Mouse (Mus musculus) hindbrain, embryonic 11.5 days (tissue): ENCODE data around the gene Fgfr2. TPM values are rescaled to one million over a fixed set of nuclear protein-coding genes. Genes with fewer than 3 reads are reported as not detected.

Source experiments
- ATAC-seq: fragments of 200-750 bp; cut with Nextera tagmentation; 2 replicates; pipeline ENCODE4 v1.8.0; 2017; ENCODE audit warnings: mild to moderate bottlenecking, moderate TSS enrichment, moderate library complexity; ENCODE audit not compliant: low FRiP score
- DNase-seq: peaks from one replicate; pipeline ENCODE4 v3.0.0-alpha.2; 2015; ENCODE audit warnings: low spot score
- H3K27ac ChIP-seq: fragments of 300-500 bp; sonication (generic); 2 replicates; pipeline ENCODE4 v1.5.1; 2014; ENCODE audit warnings: mild to moderate bottlenecking, low read depth, low read length
- H3K27me3 ChIP-seq: fragments of 300-500 bp; sonication (generic); 2 replicates; pipeline ENCODE4 v1.6.1; 2014; ENCODE audit warnings: mild to moderate bottlenecking, low read length, moderate library complexity, mixed read lengths; ENCODE audit not compliant: control insufficient read depth, insufficient read depth
- H3K36me3 ChIP-seq: fragments of 300-500 bp; sonication (generic); 2 replicates; pipeline ENCODE4 v1.6.1; 2014; ENCODE audit warnings: mild to moderate bottlenecking, low read length, moderate library complexity, mixed read lengths; ENCODE audit not compliant: control insufficient read depth, insufficient read depth
- H3K4me1 ChIP-seq: fragments of 300-500 bp; sonication (generic); replicated peaks from 2 replicates; pipeline ENCODE4 v1.6.1; 2014; ENCODE audit warnings: low read length, mixed read lengths; ENCODE audit not compliant: control insufficient read depth, insufficient read depth
- H3K4me2 ChIP-seq: fragments of 300-500 bp; sonication (generic); replicated peaks from 2 replicates; pipeline ENCODE4 v1.6.1; 2014; ENCODE audit warnings: mild to moderate bottlenecking, low read depth, low read length
- H3K4me3 ChIP-seq: fragments of 300-500 bp; sonication (generic); 2 replicates; pipeline ENCODE4 v1.5.1; 2014; ENCODE audit warnings: low read depth, low read length
- H3K9ac ChIP-seq: fragments of 300-500 bp; sonication (generic); 2 replicates; pipeline ENCODE4 v1.6.1; 2014; ENCODE audit warnings: low read depth, low read length
- H3K9me3 ChIP-seq: fragments of 300-500 bp; sonication (generic); 2 replicates; pipeline ENCODE4 v1.6.1; 2016; ENCODE audit warnings: low read length; ENCODE audit not compliant: control insufficient read depth
- WGBS: fragments of 180-500 bp; shearing (Covaris S2); extraction: QIAGEN DNeasy Blood & Tissue Kit; methylation state at CpG from one replicate; pipeline ENCODE4 v1.1.7; 2014; 5-methylcytosine and 5-hydroxymethylcytosine counted together
- polyA plus RNA-seq: library from polyadenylated mRNA; unstranded; fragments of >200 nt; fragmentation: Nextera tagmentation; extraction: Ambion mirVana; gene quantifications from 2 replicates; pipeline ENCODE4 v1.2.1, GENCODE M21; 2014

The Fgfr2 gene
- polyA plus RNA-seq, 1 experiment from 2014 or later = 71.3 TPM

DNA sequence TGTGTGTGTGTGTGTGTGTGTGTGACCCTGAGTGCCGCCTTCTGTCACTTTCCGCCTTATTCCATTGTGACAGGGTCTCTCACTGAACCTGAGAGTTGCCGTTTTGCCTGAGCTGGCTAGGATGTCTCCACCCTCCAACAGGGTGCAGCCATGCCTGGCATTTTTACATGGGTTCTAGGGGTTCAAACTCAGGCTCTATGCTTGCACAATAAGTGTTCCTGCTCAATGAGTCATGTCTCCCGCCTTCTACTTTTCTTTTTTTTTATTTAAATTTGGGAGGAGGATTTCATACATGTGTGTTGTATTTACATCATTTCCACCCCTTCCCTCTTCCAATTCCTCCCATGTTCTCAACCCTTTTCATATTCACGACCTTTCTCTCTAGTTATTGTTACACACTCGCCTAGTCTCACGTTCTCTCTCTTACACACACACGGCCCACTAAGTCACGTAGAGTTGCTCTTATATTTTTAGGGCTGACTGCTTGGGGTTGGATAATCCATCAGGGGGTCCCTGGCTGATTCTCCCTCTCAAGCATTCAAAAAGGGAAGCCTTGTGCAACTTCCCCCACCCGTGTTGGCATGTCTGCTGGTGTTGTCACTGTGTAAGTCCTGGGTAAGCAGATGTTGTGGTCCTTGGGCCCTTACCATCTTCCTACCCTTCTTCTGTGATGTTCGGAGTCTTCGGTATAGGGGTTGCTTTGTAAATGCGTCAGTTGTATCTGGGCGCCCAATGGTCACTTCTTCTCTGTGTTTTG lies 432.3 kb downstream of the Fgfr2 start:
- Histone ChIP-seq H3K9ac (no peak overlapping the region), H3K4me1 (no peaks in the 10 kb centered on the region), H3K27me3 (no peaks in the 10 kb centered on the region), H3K9me3 (no peaks in the 10 kb centered on the region), H3K4me3 (no peak overlapping the region), H3K4me2 (no peak overlapping the region), H3K27ac (no peak overlapping the region), H3K36me3 (no peaks in the 10 kb centered on the region)
- ATAC-seq (no peak), DNase-seq (no peak)
- 88% methylated on average over 14 of the region's 14 CpGs for WGBS

DNA sequence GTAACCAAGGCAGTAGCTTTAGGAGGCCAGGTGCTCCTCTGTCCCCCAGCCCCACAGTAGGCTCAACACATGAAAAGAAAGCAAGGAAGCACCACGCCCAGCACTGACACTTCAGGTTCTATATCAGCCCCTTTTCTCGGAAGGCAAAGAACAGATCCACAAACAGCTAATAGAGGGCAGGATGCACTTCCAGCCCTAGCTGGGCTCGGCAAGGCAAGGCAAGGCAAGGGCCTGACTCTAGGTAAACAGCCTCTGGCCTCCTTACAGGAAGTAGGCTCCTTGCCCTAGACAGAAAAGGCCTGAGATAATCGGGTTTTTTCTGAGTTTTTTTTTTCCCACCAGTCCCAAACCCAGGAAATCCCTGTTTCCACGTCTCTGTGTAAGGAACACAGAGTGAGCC lies 433.4 kb downstream of the Fgfr2 start:
- WGBS = 79% methylated on average over 5 of the region's 5 CpGs
- Histone ChIP-seq H3K4me3 (no peak overlapping the region), H3K9me3 (no peaks in the 10 kb centered on the region), H3K9ac (no peak overlapping the region), H3K4me2 (no peak overlapping the region), H3K4me1 (no peaks in the 10 kb centered on the region), H3K36me3 (no peaks in the 10 kb centered on the region), H3K27ac (no peak overlapping the region), H3K27me3 (no peaks in the 10 kb centered on the region)
- ATAC-seq = no peak
- no peak for DNase-seq

DNA sequence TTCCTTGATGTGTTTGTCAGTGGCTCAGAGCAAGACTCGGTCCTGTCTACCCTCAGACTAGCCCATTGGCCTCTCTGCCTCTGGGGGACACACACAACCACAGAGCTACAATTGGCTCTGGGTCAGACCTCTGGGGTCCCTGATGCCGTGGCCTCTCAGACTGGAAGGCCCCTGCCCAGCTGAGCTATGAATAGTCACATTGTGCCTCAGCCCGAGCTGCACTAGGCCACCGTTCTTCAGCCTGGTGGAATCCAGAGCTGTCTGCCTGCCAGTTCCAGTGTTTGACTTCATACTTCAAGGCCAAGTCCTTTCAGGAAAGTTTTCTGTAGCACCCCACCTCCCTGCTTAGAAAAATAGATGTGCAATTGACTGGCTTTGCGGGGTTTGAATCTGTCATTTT lies 434.4 kb downstream of the Fgfr2 start:
- no peak for ATAC-seq
- H3K4me1 ChIP-seq = no peaks in the 10 kb centered on the region
- H3K27ac ChIP-seq = 0 out of 2 replicates have a peak overlapping the region, but pooled peaks have one; percentile 17
- no peaks in the 10 kb centered on the region for H3K9me3 ChIP-seq
- H3K4me2 ChIP-seq = no peak overlapping the region
- H3K9ac ChIP-seq = no peak overlapping the region
- H3K4me3 ChIP-seq = no peak overlapping the region
- H3K36me3 ChIP-seq = no peaks in the 10 kb centered on the region
- 54% methylated on average over 5 of the region's 5 CpGs for WGBS
- DNase-seq = no peak
- H3K27me3 ChIP-seq = no peaks in the 10 kb centered on the region

DNA sequence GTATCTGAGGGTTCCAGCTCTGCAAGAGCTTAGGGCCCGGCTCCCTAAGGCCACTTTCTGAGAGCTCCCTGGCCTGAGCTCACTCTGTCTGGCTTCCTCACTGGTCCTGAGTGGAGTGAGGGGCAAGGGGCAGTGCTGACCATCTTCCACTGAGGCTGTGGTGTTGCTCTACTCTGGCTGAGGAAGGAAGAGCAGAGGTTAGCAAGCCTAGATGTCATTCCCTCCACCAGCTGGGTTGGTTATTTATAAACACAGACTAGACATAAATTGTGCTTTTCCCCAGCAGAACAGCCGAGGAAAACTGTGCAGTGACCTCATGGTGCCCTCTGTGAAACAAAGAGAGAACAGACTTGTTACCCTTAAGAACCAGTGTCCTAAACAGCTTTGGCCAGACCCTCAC lies 435.3 kb downstream of the Fgfr2 start:
- Histone ChIP-seq H3K27ac (no peak overlapping the region), H3K9ac (no peak overlapping the region), H3K4me3 (no peak overlapping the region), H3K4me2 (no peak overlapping the region), H3K4me1 (no peaks in the 10 kb centered on the region), H3K27me3 (no peaks in the 10 kb centered on the region), H3K36me3 (no peaks in the 10 kb centered on the region), H3K9me3 (no peaks in the 10 kb centered on the region)
- DNase-seq = no peak
- no peak for ATAC-seq
- WGBS = 65% methylated on average over 2 of the region's 2 CpGs

DNA sequence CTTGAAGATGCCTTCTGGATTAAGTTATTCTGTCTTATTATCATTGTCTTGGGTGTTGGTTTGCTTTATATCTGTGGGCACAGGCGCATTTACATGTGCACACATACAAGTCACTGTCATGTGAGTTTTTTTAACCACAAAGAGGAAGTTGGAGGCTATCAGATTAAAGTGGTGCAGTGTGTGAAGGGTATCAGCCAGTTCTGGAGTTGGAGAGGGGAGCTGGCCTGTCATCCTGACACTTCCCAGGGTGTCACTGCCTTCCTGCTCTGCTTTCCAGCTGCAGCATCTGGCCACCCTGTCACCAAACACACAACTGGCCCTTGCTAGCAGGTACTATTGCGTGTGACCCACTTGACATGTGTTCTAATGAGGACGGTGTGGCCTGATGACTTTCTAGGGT lies 436.6 kb downstream of the Fgfr2 start:
- Histone ChIP-seq H3K4me1 (no peaks in the 10 kb centered on the region), H3K4me3 (no peak overlapping the region), H3K27ac (no peak overlapping the region), H3K9me3 (no peaks in the 10 kb centered on the region), H3K36me3 (no peaks in the 10 kb centered on the region), H3K4me2 (no peak overlapping the region), H3K27me3 (no peaks in the 10 kb centered on the region), H3K9ac (no peak overlapping the region)
- DNase-seq (no peak), ATAC-seq (no peak)
- WGBS = 88% methylated on average over 3 of the region's 3 CpGs

DNA sequence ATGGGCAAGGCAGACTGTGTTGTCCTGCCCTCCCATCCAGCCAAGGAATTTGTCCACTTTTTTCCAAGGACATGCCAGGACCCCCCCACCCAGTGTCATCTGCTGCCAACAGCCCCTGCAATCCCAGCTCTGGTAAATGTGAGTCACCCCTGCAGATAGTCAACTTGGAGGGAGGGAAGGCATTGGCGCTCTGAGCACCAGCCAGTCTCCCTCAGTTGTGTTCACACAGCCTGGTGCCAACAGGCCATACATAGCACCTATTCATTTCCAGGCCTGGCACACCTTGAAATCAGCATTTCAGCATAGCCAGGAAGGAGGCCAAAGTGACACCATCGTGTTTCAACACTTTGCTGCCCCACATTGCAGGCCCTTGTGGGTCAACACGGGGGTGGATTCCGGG lies 439.2 kb downstream of the Fgfr2 start:
- Histone ChIP-seq H3K9me3 (no peaks in the 10 kb centered on the region), H3K27ac (no peak overlapping the region), H3K4me3 (no peak overlapping the region), H3K27me3 (no peaks in the 10 kb centered on the region), H3K9ac (no peak overlapping the region), H3K4me1 (no peaks in the 10 kb centered on the region), H3K36me3 (no peaks in the 10 kb centered on the region), H3K4me2 (no peak overlapping the region)
- no peak for ATAC-seq
- 91% methylated on average over 4 of the region's 4 CpGs for WGBS
- DNase-seq = no peak

DNA sequence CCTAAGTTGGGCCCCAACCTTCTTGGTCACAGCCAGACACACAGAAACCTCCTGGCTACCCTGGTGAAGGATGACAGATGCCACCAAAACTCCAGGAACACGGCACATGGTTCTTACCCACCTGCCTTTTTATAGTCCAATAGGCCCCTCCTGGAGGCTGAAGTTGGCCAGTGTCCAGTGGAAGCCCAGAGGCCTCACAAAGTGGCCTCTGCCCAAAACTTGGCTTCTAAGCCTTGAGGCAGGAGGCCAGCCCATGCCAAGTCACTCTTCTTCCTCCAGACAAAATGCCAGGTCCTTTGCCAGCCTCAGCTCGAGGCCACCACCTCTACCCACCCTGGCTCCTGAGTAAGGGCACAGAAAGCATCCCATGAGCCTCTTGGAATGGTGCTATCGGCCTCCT lies 440.2 kb downstream of the Fgfr2 start:
- H3K9ac ChIP-seq = no peak overlapping the region
- H3K9me3 ChIP-seq = no peaks in the 10 kb centered on the region
- H3K4me2 ChIP-seq = no peak overlapping the region
- no peak overlapping the region for H3K27ac ChIP-seq
- WGBS = 79% methylated on average over 3 of the region's 3 CpGs
- DNase-seq (no peak), ATAC-seq (no peak)
- H3K27me3 ChIP-seq = no peaks in the 10 kb centered on the region
- H3K4me1 ChIP-seq = no peaks in the 10 kb centered on the region
- H3K36me3 ChIP-seq = no peaks in the 10 kb centered on the region
- H3K4me3 ChIP-seq = no peak overlapping the region

DNA sequence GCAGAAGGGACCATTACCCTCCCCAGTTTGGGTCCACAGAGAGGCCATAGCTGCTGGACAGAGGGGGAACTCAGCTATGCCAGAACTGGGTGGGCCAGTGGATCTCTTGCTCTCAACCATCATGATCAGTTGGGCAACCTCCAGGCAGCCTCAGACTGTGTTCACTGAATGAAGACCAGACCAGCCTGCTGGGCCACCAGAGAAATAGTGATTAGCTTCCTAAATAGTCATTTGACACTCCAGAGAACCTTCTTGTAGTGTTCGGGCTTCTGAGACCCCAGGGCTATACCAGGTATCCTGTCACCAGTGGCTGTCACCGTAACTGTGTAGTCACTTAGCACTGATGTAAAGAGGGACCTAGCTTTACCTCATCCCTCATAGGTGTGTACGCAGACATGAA lies 440.8 kb downstream of the Fgfr2 start:
- ATAC-seq (no peak), DNase-seq (no peak)
- Histone ChIP-seq H3K9ac (no peak overlapping the region), H3K4me3 (no peak overlapping the region), H3K9me3 (no peaks in the 10 kb centered on the region), H3K27me3 (no peaks in the 10 kb centered on the region), H3K27ac (no peak overlapping the region), H3K4me2 (no peak overlapping the region), H3K36me3 (no peaks in the 10 kb centered on the region), H3K4me1 (no peaks in the 10 kb centered on the region)
- WGBS = 90% methylated on average over 3 of the region's 3 CpGs

DNA sequence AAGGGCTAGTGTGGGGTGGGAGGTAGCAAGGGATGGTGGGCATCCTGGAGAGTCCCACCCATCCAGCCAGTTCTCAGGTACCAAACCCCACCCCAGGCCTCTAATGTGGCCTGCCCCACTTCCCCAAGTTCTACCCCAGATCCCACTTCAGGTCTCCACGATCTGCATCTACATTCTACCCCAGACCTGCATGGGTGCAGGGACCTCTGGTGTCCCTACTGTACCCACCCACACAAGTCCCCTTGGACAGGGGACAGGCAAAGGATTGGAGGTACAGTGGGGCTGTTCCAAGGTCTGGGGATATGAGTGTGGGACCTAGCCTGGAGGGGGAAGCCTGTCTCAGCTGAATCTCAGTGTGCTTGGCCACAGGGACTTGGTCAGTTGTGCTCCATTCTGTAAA lies 441.3 kb downstream of the Fgfr2 start:
- no peak for ATAC-seq
- H3K9ac ChIP-seq = no peak overlapping the region
- H3K4me1 ChIP-seq = no peaks in the 10 kb centered on the region
- H3K4me3 ChIP-seq = no peak overlapping the region
- H3K36me3 ChIP-seq = no peaks in the 10 kb centered on the region
- no peak for DNase-seq
- 100% methylated on average over 1 of the region's 1 CpGs for WGBS
- H3K27ac ChIP-seq = no peak overlapping the region
- no peak overlapping the region for H3K4me2 ChIP-seq
- no peaks in the 10 kb centered on the region for H3K27me3 ChIP-seq
- no peaks in the 10 kb centered on the region for H3K9me3 ChIP-seq
